Mouse (Mus musculus) thymus, adult 2 months (tissue): Measurements from ENCODE around the gene Ric8a.

Source experiments
- CTCF ChIP-seq: fragments of 200-500 bp; IDR thresholded peaks from 2 replicates; pipeline ENCODE4 v1.5.1; 2012; ENCODE audit warnings: mild to moderate bottlenecking, control low read depth, low read length, moderate library complexity, borderline replicate concordance; ENCODE audit not compliant: control insufficient read depth, poor library complexity, insufficient read depth; ENCODE audit errors: extremely low read depth
- POLR2A ChIP-seq: fragments of 200-500 bp; IDR thresholded peaks from 2 replicates; pipeline ENCODE4 v1.6.1; 2012; ENCODE audit warnings: mild to moderate bottlenecking, low read length, control low read depth, moderate library complexity; ENCODE audit not compliant: control insufficient read depth, poor library complexity, insufficient read depth; ENCODE audit errors: extremely low read depth

DNA sequence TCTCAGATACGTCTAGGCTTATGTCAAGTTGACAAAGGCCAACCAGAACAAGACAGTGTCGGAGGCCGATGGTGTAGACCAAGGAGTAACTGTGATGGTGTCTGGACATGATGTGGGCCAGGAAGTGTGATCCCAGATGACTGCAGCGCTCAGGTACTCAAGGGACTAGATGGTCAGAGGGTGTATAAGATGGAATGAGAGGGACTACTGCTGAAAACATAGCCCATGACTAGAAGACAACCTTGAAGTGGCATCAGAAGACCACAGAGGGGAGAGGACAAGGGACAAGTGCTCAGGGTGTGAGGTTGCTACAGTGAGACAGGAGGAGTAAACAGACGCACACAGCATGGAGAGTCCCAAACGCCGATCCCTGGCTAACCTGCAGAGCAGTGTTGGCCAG is 13.0 kb upstream of the Ric8a start:
- TF ChIP-seq CTCF (no peak), POLR2A (no peak)
